Mouse (Mus musculus) heart, embryonic 14.5 days (tissue): ENCODE results near the gene Pkp4. TPM values are rescaled to one million over a fixed set of nuclear protein-coding genes. Genes with fewer than 3 reads are reported as not detected.

Source experiments
- ATAC-seq: fragments of 200-750 bp; cut with Nextera tagmentation; 2 replicates; pipeline ENCODE4 v1.8.0; 2017; ENCODE audit warnings: low read depth, moderate TSS enrichment; ENCODE audit not compliant: insufficient number of reproducible peaks, insufficient read depth, low FRiP score
- H3K27ac ChIP-seq, 2 experiments: fragments of 200-500 bp in 1 of 2; fragments of 300-500 bp in 1 of 2; sonication (generic) in 1 of 2; replicated peaks in 1 of 2; 2 replicates each; pipeline ENCODE4 v1.5.1; 2012 to 2014; ENCODE audit warnings: low read depth in 2 of 2, low read length in 2 of 2, control low read depth in 1 of 2, mild to moderate bottlenecking in 1 of 2, mixed read lengths in 1 of 2; ENCODE audit not compliant: control insufficient read depth in 1 of 2, insufficient read depth in 1 of 2
- H3K27me3 ChIP-seq: fragments of 300-500 bp; sonication (generic); 2 replicates; pipeline ENCODE4 v1.6.1; 2014; ENCODE audit warnings: mild to moderate bottlenecking, low read length, control low read depth; ENCODE audit not compliant: control insufficient read depth, insufficient read depth
- H3K36me3 ChIP-seq: fragments of 300-500 bp; sonication (generic); 2 replicates; pipeline ENCODE4 v1.6.1; 2014; ENCODE audit warnings: mild to moderate bottlenecking, control low read depth, low read length, mixed read lengths; ENCODE audit not compliant: control insufficient read depth, insufficient read depth
- H3K4me1 ChIP-seq, 2 experiments: fragments of 200-500 bp in 1 of 2; fragments of 300-500 bp in 1 of 2; sonication (generic) in 1 of 2; 2 replicates each; pipeline ENCODE4 v1.6.1; 2012 to 2014; ENCODE audit warnings: low read length in 2 of 2, control low read depth in 1 of 2, mixed read lengths in 1 of 2; ENCODE audit not compliant: control insufficient read depth in 2 of 2, insufficient read depth in 2 of 2
- H3K4me2 ChIP-seq: fragments of 300-500 bp; sonication (generic); 2 replicates; pipeline ENCODE4 v1.6.1; 2014; ENCODE audit warnings: mild to moderate bottlenecking, low read length
- H3K4me3 ChIP-seq, 2 experiments: fragments of 200-500 bp in 1 of 2; fragments of 300-500 bp in 1 of 2; sonication (generic) in 1 of 2; 2 replicates each; pipeline ENCODE4 v1.5.1; 2012 to 2014; ENCODE audit warnings: low read length in 2 of 2, mild to moderate bottlenecking in 2 of 2, control low read depth in 1 of 2, low read depth in 1 of 2, moderate library complexity in 1 of 2; ENCODE audit not compliant: control insufficient read depth in 1 of 2, insufficient read depth in 1 of 2
- H3K9ac ChIP-seq: fragments of 300-500 bp; sonication (generic); 2 replicates; pipeline ENCODE4 v1.6.1; 2014; ENCODE audit warnings: mild to moderate bottlenecking, low read length
- H3K9me3 ChIP-seq: fragments of 300-500 bp; sonication (generic); 2 replicates; pipeline ENCODE4 v1.6.1; 2016; ENCODE audit warnings: low read length, control low read depth; ENCODE audit not compliant: control insufficient read depth
- WGBS: fragments of 180-500 bp; shearing (Covaris S2); extraction: QIAGEN DNeasy Blood & Tissue Kit; methylation state at CpG from one replicate; pipeline ENCODE4 v1.1.7; 2014; 5-methylcytosine and 5-hydroxymethylcytosine counted together
- polyA plus RNA-seq: library from polyadenylated mRNA; unstranded; fragments of >200 nt; fragmentation: Nextera tagmentation; extraction: Ambion mirVana; gene quantifications from 2 replicates; pipeline ENCODE4 v1.2.1, GENCODE M21; 2014

Gene Pkp4
- polyA plus RNA-seq, 1 experiment from 2014 or later, result 54.8 TPM

DNA sequence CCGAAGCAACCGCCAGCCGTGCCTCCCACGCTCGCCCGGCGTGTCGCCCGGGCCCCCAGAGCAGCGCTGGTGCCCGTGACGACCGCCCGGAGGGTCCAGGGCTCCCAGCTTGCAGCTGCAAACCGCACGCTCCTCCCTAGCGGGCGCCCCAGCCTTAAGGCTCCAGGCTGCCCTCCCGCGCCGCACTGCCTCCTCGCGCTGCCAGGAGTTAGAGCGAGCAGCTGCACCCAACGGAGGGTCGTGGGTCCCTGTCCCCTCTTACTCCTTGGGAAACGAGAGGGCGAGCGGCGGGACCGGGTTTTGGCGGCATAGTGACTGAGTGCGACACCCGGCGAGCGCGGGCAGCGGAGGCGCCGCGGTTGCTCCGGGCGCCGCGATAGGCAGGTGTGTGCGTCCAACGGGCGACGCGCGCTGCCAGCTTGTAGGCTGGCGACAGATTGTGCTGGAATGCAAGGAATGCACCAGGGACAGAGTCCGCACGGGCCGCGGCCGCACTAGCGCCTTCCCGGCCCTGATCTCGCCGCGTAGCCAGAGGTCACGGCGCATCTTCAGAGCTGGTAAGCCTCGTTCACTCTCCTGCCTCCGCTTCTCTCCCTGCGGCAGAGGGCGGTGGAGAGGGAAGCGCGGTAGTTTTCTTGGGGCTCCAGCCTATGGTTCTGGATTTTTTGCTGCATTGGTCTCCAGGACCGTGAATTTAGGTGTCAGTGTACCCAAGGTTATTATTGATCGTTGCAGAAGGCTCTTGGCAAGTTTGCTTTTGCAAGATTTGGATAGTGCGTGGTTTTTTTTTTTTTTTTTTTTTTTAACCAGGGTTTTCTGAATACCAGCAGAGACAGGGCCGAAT, 1.0 kb downstream of the Pkp4 start:
- Histone ChIP-seq H3K36me3 (no peaks in the 10 kb centered on the region), H3K4me2 (peak overlapping the region; percentile 66), H3K9me3 (no peaks in the 10 kb centered on the region), H3K27me3 (no peaks in the 10 kb centered on the region), H3K4me1 (peaks cover 2 to 18% of the 10 kb centered on the region in 2 experiments; a peak in 3 of 4 replicates), H3K9ac (peak overlapping the region; percentile 94), H3K27ac (peak overlapping the region; percentile 80 to 96), H3K4me3 (peak overlapping the region; percentile 91 to 98)
- under 1% methylated on average over 63 of the region's 74 CpGs for WGBS
- peak; percentile 62 for ATAC-seq

DNA sequence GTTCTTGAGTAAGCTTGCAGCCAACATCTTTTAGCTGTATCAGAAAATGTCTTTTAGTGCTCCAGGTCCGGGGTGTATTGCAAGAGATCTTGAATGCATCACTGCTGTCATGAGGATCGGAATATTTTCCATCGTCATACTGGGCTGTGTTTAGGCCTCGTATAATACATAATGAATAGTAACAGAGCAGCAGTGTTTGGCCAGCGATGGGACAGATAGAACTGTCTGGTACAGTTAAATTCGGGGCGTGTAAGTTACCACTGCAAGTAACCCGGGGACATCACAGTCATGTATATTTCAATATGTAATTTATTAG, 1.6 kb downstream of the Pkp4 start:
- no peak for ATAC-seq
- no peaks in the 10 kb centered on the region for H3K27me3 ChIP-seq
- WGBS, result 20% methylated on average over 8 of the region's 8 CpGs
- H3K9ac ChIP-seq, result peak overlapping the region; percentile 94
- H3K9me3 ChIP-seq, result no peaks in the 10 kb centered on the region
- peak overlapping the region; percentile 91 to 98; a peak in 3 of 4 replicates for H3K4me3 ChIP-seq
- H3K4me2 ChIP-seq, result peak overlapping the region; percentile 66
- H3K4me1 ChIP-seq, result peaks cover 2 to 18% of the 10 kb centered on the region in 2 experiments; a peak in 3 of 4 replicates
- peak overlapping the region; percentile 80 to 96 for H3K27ac ChIP-seq
- no peaks in the 10 kb centered on the region for H3K36me3 ChIP-seq

DNA sequence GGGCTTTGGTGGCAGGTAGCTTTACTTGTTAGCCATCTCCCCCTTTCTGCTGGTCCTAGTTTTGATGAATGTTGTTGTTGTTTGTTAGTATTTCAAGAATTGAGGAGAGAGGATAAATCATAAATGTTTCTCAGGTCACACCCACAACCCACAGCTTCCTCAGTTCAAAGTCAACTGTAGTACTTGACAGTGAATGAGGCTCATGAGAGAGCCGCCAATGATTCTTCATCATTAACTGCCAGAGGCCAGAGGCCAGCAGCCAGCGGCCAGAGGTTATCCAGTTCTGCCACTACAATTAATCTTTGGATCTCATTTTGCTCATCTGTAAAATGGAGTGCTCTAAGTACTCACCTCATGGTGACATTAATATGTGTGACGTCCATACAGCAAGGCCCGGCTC, 6.3 kb downstream of the Pkp4 start:
- Histone ChIP-seq H3K4me2 (no peak overlapping the region), H3K4me1 (peaks cover 6 to 41% of the 10 kb centered on the region in 2 experiments), H3K27ac (no peak overlapping the region), H3K4me3 (no peak overlapping the region), H3K36me3 (no peaks in the 10 kb centered on the region), H3K9ac (no peak overlapping the region), H3K27me3 (no peaks in the 10 kb centered on the region), H3K9me3 (no peaks in the 10 kb centered on the region)
- ATAC-seq, result no peak
- WGBS, result 82% methylated on average over 4 of the region's 4 CpGs

DNA sequence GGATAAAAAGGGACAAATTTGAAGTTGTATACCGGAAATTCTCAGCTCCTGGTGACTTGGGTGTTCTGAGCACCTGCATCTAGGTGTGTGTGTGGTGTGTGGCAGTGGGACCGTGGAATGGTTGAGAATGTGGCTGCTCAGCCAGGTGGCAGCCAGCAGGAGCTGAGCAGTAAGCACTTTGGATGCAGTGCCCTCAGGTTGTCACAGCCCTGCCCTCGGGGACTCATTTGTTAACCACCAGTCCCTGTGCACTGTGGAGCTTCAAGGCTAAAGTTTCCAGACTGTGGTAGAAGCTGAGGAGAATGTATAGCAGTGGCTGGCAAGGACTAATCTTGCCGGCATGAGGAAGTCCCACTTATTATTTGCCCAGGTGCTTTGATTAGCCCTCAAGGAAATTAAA, 7.2 kb downstream of the Pkp4 start:
- peaks cover 6 to 45% of the 10 kb centered on the region in 2 experiments for H3K4me1 ChIP-seq
- H3K27ac ChIP-seq, result no peak overlapping the region
- 73% methylated on average over 4 of the region's 4 CpGs for WGBS
- H3K27me3 ChIP-seq, result no peaks in the 10 kb centered on the region
- H3K9me3 ChIP-seq, result no peaks in the 10 kb centered on the region
- no peaks in the 10 kb centered on the region for H3K36me3 ChIP-seq
- ATAC-seq, result no peak
- no peak overlapping the region for H3K4me2 ChIP-seq
- no peak overlapping the region for H3K9ac ChIP-seq
- no peak overlapping the region for H3K4me3 ChIP-seq

DNA sequence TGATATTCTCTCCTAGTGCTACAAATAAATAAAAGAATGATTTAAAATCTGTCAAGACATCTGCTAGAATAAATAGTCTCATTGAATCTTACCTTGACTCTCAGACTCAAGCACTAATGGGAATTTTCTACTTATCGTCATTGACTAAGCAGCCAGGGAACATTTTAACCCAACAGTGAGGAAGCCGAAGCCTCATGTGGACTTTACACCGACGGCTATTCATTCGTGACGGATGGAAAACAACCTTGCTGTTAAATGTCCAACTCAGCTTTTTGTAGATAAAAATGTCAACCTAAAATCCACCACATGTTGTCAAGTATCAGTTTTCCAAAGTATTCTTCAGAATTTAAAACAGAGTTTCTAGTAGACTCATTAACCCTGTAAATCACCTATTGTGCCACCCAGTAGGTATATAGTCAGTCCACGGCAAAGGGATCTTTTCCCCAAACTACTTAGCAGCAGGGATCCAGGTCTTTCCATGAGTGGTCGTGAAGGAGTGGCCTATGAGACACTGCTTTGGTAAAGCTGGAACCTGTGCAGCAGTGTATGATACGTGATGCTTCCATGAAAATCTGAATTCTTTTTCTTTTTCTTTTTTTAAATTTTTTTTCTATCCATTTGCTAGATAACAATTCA, 9.0 kb downstream of the Pkp4 start:
- Histone ChIP-seq H3K9me3 (no peaks in the 10 kb centered on the region), H3K36me3 (no peaks in the 10 kb centered on the region), H3K4me3 (no peak overlapping the region), H3K27me3 (no peaks in the 10 kb centered on the region), H3K4me2 (no peak overlapping the region), H3K9ac (no peak overlapping the region), H3K4me1 (peaks cover 5 to 36% of the 10 kb centered on the region in 2 experiments; a peak in 3 of 4 replicates), H3K27ac (no peak overlapping the region)
- WGBS, result 48% methylated on average over 9 of the region's 9 CpGs
- no peak for ATAC-seq

DNA sequence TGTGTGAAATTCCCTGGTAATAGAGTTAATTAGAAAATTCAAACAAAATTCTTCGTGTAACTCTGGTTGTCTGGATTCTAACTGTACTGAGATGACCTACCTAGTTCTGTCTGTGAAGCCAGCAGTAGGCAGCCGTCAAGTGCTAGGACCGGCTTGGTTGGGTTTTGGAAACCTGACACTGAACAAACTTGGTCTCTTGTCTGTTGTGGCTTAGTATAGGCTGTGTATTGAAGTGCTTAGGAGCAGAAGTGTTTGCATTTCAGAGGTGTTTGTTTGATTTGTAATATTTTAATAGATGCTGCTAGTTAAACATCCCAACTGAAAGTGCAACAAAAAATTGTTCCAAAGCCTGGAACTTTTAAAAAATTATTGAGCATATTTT, 9.5 kb downstream of the Pkp4 start:
- 65% methylated on average over 3 of the region's 3 CpGs for WGBS
- ATAC-seq, result no peak
- peaks cover 5 to 35% of the 10 kb centered on the region in 2 experiments; a peak in 3 of 4 replicates for H3K4me1 ChIP-seq

DNA sequence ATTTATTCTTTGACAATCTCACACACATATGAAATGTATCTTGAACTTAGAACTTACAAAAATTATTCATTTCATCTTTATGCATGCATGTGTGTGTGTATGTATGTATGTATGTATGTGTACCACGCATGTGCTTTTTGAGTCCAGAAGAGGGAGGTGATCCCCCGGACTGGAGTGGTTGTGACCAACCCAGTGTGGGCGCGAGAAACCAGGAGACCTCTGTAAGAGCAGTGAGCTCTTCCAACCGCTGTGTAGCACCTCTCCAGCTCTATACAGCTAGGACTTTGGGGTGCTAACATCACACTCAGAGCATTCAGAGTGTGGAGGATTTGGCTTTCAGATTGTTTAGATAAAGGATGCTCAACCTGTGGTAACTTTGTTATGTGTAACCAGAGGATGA, 9.9 kb downstream of the Pkp4 start:
- Histone ChIP-seq H3K9me3 (no peaks in the 10 kb centered on the region), H3K4me1 (peaks cover 5 to 35% of the 10 kb centered on the region in 2 experiments; a peak in 3 of 4 replicates), H3K27me3 (no peaks in the 10 kb centered on the region), H3K36me3 (no peaks in the 10 kb centered on the region), H3K4me3 (no peak overlapping the region), H3K27ac (no peak overlapping the region), H3K4me2 (no peak overlapping the region), H3K9ac (no peak overlapping the region)
- ATAC-seq, result no peak
- 97% methylated on average over 5 of the region's 5 CpGs for WGBS

More for the DNA sequence above, 9.5 kb downstream of the Pkp4 start:
- Histone ChIP-seq H3K9me3 (no peaks in the 10 kb centered on the region), H3K4me2 (no peak overlapping the region), H3K27me3 (no peaks in the 10 kb centered on the region), H3K27ac (no peak overlapping the region), H3K4me3 (no peak overlapping the region), H3K36me3 (no peaks in the 10 kb centered on the region), H3K9ac (no peak overlapping the region)
